8 mouse cellular contexts compared by ENCODE assay signal in the genomic region with DNA sequence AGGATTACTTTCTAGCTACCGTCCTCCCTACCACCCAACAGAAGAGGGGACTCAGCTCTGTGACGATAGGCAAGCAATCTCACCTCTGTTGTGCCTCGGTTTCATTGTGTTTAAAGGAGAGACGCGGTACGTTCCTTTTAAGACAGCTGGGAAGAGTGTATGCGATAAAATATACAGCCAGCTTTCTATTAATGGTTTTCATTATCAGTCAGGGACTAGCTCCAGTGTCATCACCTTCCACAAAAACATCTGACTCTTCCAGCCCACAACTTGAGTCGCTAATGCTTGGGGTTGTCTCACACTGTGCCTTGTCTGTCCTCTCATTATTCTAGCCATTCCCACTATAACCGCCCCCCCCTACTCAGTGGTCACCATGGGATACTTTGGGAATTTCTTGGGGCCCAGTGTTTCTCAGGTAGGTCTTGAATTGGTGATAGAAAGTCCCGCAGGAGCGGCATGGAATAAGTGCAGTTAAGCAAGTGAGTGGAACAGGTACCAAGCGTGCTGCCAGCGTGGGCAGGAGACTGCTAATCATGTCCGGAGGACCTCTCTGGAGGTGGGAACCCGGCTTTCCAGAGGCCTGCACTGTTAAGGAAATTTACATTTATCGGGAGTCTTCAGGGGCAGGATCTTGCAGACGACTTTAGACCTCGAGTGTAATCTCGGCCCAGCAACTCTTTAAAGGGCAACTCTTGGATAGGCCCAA. TPM values are rescaled to one million over a fixed set of nuclear protein-coding genes. Genes with fewer than 3 reads are reported as not detected.
DNase-seq lines count a peak whose midpoint lies in the region; ATAC-seq and TF ChIP-seq lines count a peak whose summit lies in the region.

No protein-coding gene starts in this region.

- H3K9me3 ChIP-seq in hindbrain, embryonic 16.5 days (ENCODE audit: control insufficient read depth, low read length) = no peaks in the 10 kb centered on the region

- peak overlapping the region; percentile 86 for H3K4me2 ChIP-seq in hindbrain, embryonic 16.5 days (ENCODE audit: low read length)
- H3K4me2 ChIP-seq in myocyte (ENCODE audit: low read depth) = peak overlapping the region; percentile 76

- no peak for DNase-seq in layer of hippocampus, adult 2 months (ENCODE audit: low spot score in 2 of 2)
- no peak for DNase-seq in layer of hippocampus, adult 9-10 months (ENCODE audit: low spot score)
- DNase-seq in right cerebral cortex, postnatal 4 days = no peak
- DNase-seq in adrenal gland, adult 8-10 months = no peak
- DNase-seq in right cerebral cortex, adult 18-20 months = no peak

- no peak for TF ChIP-seq POLR2A in myocyte (IDR thresholded peaks at IDR 0.05; ENCODE audit: insufficient read length, low read depth)

- peak overlapping the region; percentile 78 for H3K9ac ChIP-seq in hindbrain, embryonic 16.5 days (ENCODE audit: low read depth, low read length)

- no peaks in the 10 kb centered on the region for H3K27me3 ChIP-seq in hindbrain, embryonic 16.5 days (replicated peaks; ENCODE audit: control insufficient read depth, insufficient read depth, low read length)
- H3K27me3 ChIP-seq in myocyte (ENCODE audit: control insufficient read depth, insufficient read depth, insufficient read length) = no peaks in the 10 kb centered on the region

- peaks cover 36% of the 10 kb centered on the region for H3K79me2 ChIP-seq in myocyte (ENCODE audit: control insufficient read depth, insufficient read depth)

- H3ac ChIP-seq in myocyte (ENCODE audit: control insufficient read depth, insufficient read length) = no peak overlapping the region

- H3K36me3 ChIP-seq in hindbrain, embryonic 16.5 days (ENCODE audit: control insufficient read depth, insufficient read depth, low read length) = no peaks in the 10 kb centered on the region
- no peaks in the 10 kb centered on the region for H3K36me3 ChIP-seq in myocyte (ENCODE audit: control insufficient read depth, insufficient read depth)

- peak; percentile 10; the same call in 1 of the 2 replicates for ATAC-seq in common myeloid progenitor, adult 5-6 weeks (replicated peaks; ENCODE audit: low read depth, poor library complexity, severe bottlenecking)
- no peak; the same call in 1 of the 2 replicates for ATAC-seq in hindbrain, embryonic 16.5 days

- WGBS in hindbrain, embryonic 16.5 days = 37% methylated on average over 19 of the region's 19 CpGs

- H3K27ac ChIP-seq in layer of hippocampus, adult 2 months = peak overlapping the region; percentile 91
- 0 out of 2 replicates have a peak overlapping the region, but pooled peaks have one; percentile 63 for H3K27ac ChIP-seq in hindbrain, embryonic 16.5 days (ENCODE audit: low read depth, low read length)

- TF ChIP-seq CTCF in layer of hippocampus, adult 2 months (conservative IDR thresholded peaks at IDR 0.05) = no peak

- peaks cover 16% of the 10 kb centered on the region for H3K4me1 ChIP-seq in hindbrain, embryonic 16.5 days (ENCODE audit: control insufficient read depth, insufficient read depth, low read depth, low read length)

- peak overlapping the region; percentile 85 for H3K4me3 ChIP-seq in layer of hippocampus, adult 2 months
- H3K4me3 ChIP-seq in hindbrain, embryonic 16.5 days (ENCODE audit: low read length) = peak overlapping the region; percentile 88
- H3K4me3 ChIP-seq in myocyte = peak overlapping the region; percentile 77

TF ChIP-seq in myocyte, 11 proteins besides CTCF, POLR2A, EP300 and RAD21:
- TF ChIP-seq E2F4 (IDR thresholded peaks at IDR 0.05; ENCODE audit: insufficient read depth) = no peak
- TF ChIP-seq MAX (IDR thresholded peaks at IDR 0.05; ENCODE audit: low read depth) = no peak
- no peak for TF ChIP-seq TCF12 (IDR thresholded peaks at IDR 0.05; ENCODE audit: insufficient read depth, poor library complexity, severe bottlenecking)
- TF ChIP-seq CEBPB (IDR thresholded peaks at IDR 0.05; ENCODE audit: insufficient read depth, poor library complexity, severe bottlenecking) = no peak
- TF ChIP-seq MYOG (IDR thresholded peaks at IDR 0.05; ENCODE audit: control insufficient read depth in 1 of 3, insufficient read depth in 1 of 3, insufficient read length in 2 of 3, low read depth in 2 of 3) = no peak
- TF ChIP-seq USF1 (IDR thresholded peaks at IDR 0.05; ENCODE audit: low read depth) = no peak
- TF ChIP-seq TCF3 (IDR thresholded peaks at IDR 0.05; ENCODE audit: insufficient read length, low read depth) = no peak
- no peak for TF ChIP-seq POLR2AphosphoS2 (IDR thresholded peaks at IDR 0.05; ENCODE audit: insufficient read length, low read depth)
- TF ChIP-seq SRF (IDR thresholded peaks at IDR 0.05; ENCODE audit: control insufficient read depth, insufficient read length, low read depth) = no peak
TF ChIP-seq in myocyte: peak in this region for 0.

RNA-seq across cellular contexts. Expression of gene Nt5dc3, which starts 1.0 kb away (rescaled TPM):
- 100 to 1,000 TPM; 126 to 148 TPM for total RNA-seq in layer of hippocampus, adult 2 months (2021)
- 3.9 and 22.9 TPM in 2 replicates for total RNA-seq in common myeloid progenitor, adult 5-6 weeks (2017)
- 11.3 and 13.4 TPM in 2 replicates for polyA plus RNA-seq in hindbrain, embryonic 16.5 days (2015; fragmentation: Nextera tagmentation; extraction: Ambion mirVana)
- polyA plus RNA-seq in myocyte (2012; fragmentation: generic; extraction: Trizol) = 15.5 TPM
- 10 to 100 TPM; 44.4 to 80.1 (median 57.1) TPM for total RNA-seq in adrenal gland, adult 8-10 months (2022)

RNA-seq across cellular contexts. Expression of gene Gm49358, which starts 14.0 kb away (rescaled TPM):
- total RNA-seq in layer of hippocampus, adult 2 months (2021) = 10 to 100 TPM; 42.5 to 54.0 TPM
- not detected in 2 replicates for total RNA-seq in common myeloid progenitor, adult 5-6 weeks (2017)
- polyA plus RNA-seq in hindbrain, embryonic 16.5 days (2015; fragmentation: Nextera tagmentation; extraction: Ambion mirVana) = not detected in 2 replicates
- not detected for polyA plus RNA-seq in myocyte (2012; fragmentation: generic; extraction: Trizol)
- total RNA-seq in adrenal gland, adult 8-10 months (2022) = 10 to 100 TPM in 3 of 4 experiments, 1 to 10 TPM in 1; 6.1 to 31.4 (median 18.2) TPM
